Mouse (Mus musculus): ENCODE data around the gene Polr2c.

The Polr2c gene

GRCm38 (mm10) chr8:94888383-94889036 lies 31.3 kb downstream of the Polr2c start:
- no peak for DNase-seq

- DNase-seq, result no peak
These were observed 35.7 kb downstream of the Polr2c start for GRCm38 (mm10) chr8:94892917-94893316.

- no peak for DNase-seq
These were observed 42.0 kb downstream of the Polr2c start for GRCm38 (mm10) chr8:94899262-94899661.

- DNase-seq, result no peak
These were observed 43.4 kb downstream of the Polr2c start for GRCm38 (mm10) chr8:94900617-94901016.

GRCm38 (mm10) chr8:94901031-94901430 lies 43.8 kb downstream of the Polr2c start:
- no peak for DNase-seq

- DNase-seq, result no peak
These were observed 46.5 kb downstream of the Polr2c start for GRCm38 (mm10) chr8:94903709-94904108.

- DNase-seq, result peak; percentile 55 to 69
These were observed 47.4 kb downstream of the Polr2c start for GRCm38 (mm10) chr8:94904450-94905175.

GRCm38 (mm10) chr8:94907591-94908300 lies 50.5 kb downstream of the Polr2c start:
- DNase-seq, result no peak

- peak; percentile 77 to 85 for DNase-seq
These were observed 51.6 kb downstream of the Polr2c start for GRCm38 (mm10) chr8:94908847-94909246.

- peak; percentile 25 to 62 for DNase-seq
These were observed 55.9 kb downstream of the Polr2c start for GRCm38 (mm10) chr8:94913061-94913660.

- no peak for DNase-seq
These were observed 57.0 kb downstream of the Polr2c start for GRCm38 (mm10) chr8:94914256-94914655.

- peak in 1 of 2 experiments; percentile 17 for DNase-seq
These were observed 57.5 kb downstream of the Polr2c start for GRCm38 (mm10) chr8:94914701-94915101.

GRCm38 (mm10) chr8:94916311-94916959 lies 59.2 kb downstream of the Polr2c start:
- no peak for DNase-seq

- no peak for DNase-seq
These were observed 59.7 kb downstream of the Polr2c start for GRCm38 (mm10) chr8:94916960-94917324.

- DNase-seq, result peak; percentile 36 to 72
These were observed 60.1 kb downstream of the Polr2c start for GRCm38 (mm10) chr8:94917352-94917751.

- peak in 1 of 2 experiments; percentile 14 for DNase-seq
These were observed 60.7 kb downstream of the Polr2c start, which contains the start of gene Ccdc102a for GRCm38 (mm10) chr8:94917851-94918495. Ccdc102a (minus strand) TSS chr8:94918098.

GRCm38 (mm10) chr8:94919256-94919655 lies 62.0 kb downstream of the Polr2c start:
- no peak for DNase-seq

- DNase-seq, result no peak
These were observed 64.9 kb downstream of the Polr2c start for GRCm38 (mm10) chr8:94922176-94922575.

GRCm38 (mm10) chr8:94922602-94923001 lies 65.4 kb downstream of the Polr2c start:
- DNase-seq, result no peak

Measured in cerebellum, postnatal 25 days (tissue).